In the genomic region with DNA sequence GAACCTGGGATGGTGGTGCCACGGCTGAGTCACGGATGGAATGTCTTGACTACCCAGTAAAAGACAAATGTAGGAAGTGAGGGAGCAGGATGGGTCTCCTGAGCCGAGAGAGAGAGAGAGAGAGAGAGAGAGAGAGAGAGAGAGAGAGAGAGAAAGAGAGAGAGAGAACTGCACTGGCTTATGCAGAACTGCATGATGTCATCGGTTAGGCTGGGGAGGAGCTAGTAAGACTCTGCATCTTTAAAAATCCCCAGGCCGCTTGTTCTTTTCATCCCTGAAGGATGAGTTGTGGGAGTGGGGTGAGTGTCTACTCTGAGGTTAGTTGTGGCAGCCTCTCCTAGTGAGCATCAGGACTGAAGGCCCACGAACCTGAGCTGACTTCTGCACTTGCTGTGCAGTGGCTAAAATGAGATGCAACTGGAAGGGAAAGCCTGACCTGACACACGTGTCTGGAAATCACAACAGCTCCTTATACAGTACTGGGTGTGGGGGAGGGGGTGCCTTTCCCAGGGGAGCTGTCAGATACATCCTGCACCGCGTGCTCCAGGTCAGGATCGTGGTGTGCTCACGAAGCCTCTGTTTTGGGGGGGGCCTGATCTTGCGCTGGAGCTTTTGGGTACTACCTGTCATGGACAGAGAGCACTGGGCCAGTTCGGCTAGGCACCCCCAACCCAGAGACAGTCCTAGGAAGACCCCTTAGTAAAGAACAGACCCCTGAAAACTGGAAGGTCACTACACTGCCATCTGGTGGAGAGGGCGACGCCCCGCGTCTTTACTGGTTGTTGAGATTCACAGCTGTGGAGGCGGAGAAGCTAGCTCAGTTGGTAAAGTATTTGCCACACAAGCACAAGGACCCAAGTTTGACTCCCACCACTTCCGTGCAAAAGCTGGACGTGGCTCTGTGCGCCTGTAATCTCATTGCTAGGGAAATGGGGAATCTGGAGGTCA, we compare ENCODE assay signal across 10 mouse cellular contexts. TPM values are rescaled to one million over a fixed set of nuclear protein-coding genes. Genes with fewer than 3 reads are reported as not detected.
DNase-seq lines count a peak whose midpoint lies in the region; ATAC-seq and TF ChIP-seq lines count a peak whose summit lies in the region.
"Had no signal": no experiment of that assay in that cellular context is flagged by ENCODE, and none has a peak within 500 bp of the region (broad histone marks: within the 10 kb centered on the region; RNA-seq: fewer than 3 reads in every experiment).

No protein-coding gene starts in this region.

- peak; percentile 47 to 67 for TF ChIP-seq CTCF in CH12.LX (conservative IDR thresholded peaks at IDR 0.05 in 1 of 2, IDR thresholded peaks at IDR 0.05 in 1 of 2; ENCODE audit: low read depth in 2 of 2, low read length in 2 of 2)

- no peaks in the 10 kb centered on the region; the same call in 1 of the 2 replicates for H3K27me3 ChIP-seq in kidney, embryonic 16.5 days (ENCODE audit: insufficient read depth, low read length)
- peaks cover 14% of the 10 kb centered on the region for H3K27me3 ChIP-seq in CH12.LX (replicated peaks)
- H3K27me3 ChIP-seq in heart, embryonic 12.5 days (replicated peaks) = peaks cover 28% of the 10 kb centered on the region
- H3K27me3 ChIP-seq: embryonic facial prominence, embryonic 12.5 days had no signal

- WGBS in kidney, embryonic 16.5 days = 47% methylated on average over 21 of the region's 21 CpGs
- WGBS in heart, embryonic 12.5 days = 45% methylated on average over 21 of the region's 21 CpGs

- H3K27ac ChIP-seq in kidney, embryonic 16.5 days (ENCODE audit: low read length) = no peak overlapping the region
- H3K27ac ChIP-seq in CH12.LX (ENCODE audit: insufficient read depth, low read depth) = no peak overlapping the region
- no peak overlapping the region for H3K27ac ChIP-seq in heart, embryonic 12.5 days (ENCODE audit: poor library complexity, severe bottlenecking)
- H3K27ac ChIP-seq: embryonic facial prominence, embryonic 12.5 days had no signal

- no peaks in the 10 kb centered on the region for H3K36me3 ChIP-seq in kidney, embryonic 16.5 days (ENCODE audit: insufficient read depth, low read length)
- no peaks in the 10 kb centered on the region for H3K36me3 ChIP-seq in CH12.LX (replicated peaks in 1 of 2; ENCODE audit: control insufficient read depth in 1 of 2, insufficient read depth in 1 of 2, low read length in 1 of 2)
- H3K36me3 ChIP-seq in heart, embryonic 12.5 days = no peaks in the 10 kb centered on the region
- H3K36me3 ChIP-seq: embryonic facial prominence, embryonic 12.5 days had no signal

- no peak overlapping the region for H3K9ac ChIP-seq in kidney, embryonic 16.5 days (replicated peaks; ENCODE audit: low read length)
- H3K9ac ChIP-seq in CH12.LX (ENCODE audit: insufficient read depth, low read depth) = no peak overlapping the region
- no peak overlapping the region for H3K9ac ChIP-seq in heart, embryonic 12.5 days
- H3K9ac ChIP-seq: embryonic facial prominence, embryonic 12.5 days had no signal

- in situ Hi-C loops in CH12.LX (cut with MboI; ENCODE audit: low pct_ligation_motif_present, low pct_unique_long_range_greater_than_20kb, low sequenced_read_pairs) = loop anchor here (5.0 to 25.0 kb wide), 3 partner anchors 35 to 510 kb away; a partner anchor contains a TSS

- dilution Hi-C loops in CH12.LX (cut with MboI; ENCODE audit: extremely low pct_ligation_motif_present, extremely low pct_unique_long_range_greater_than_20kb, low sequenced_read_pairs) = no loop called here

- no peaks in the 10 kb centered on the region for H3K4me1 ChIP-seq in kidney, embryonic 16.5 days (ENCODE audit: insufficient read depth, low read length)
- peaks cover 3 to 28% of the 10 kb centered on the region in 2 experiments; a peak in 3 of 4 replicates for H3K4me1 ChIP-seq in CH12.LX (ENCODE audit: control insufficient read depth in 1 of 2, insufficient read depth in 2 of 2)
- H3K4me1 ChIP-seq in heart, embryonic 12.5 days (replicated peaks) = peaks cover 21% of the 10 kb centered on the region
- H3K4me1 ChIP-seq: megakaryocyte, embryonic 14.5 days had no signal

- ATAC-seq in kidney, embryonic 16.5 days (ENCODE audit: low FRiP score, low TSS enrichment) = no peak
- no peak for ATAC-seq in megakaryocyte progenitor cell, adult 5-6 weeks (replicated peaks; ENCODE audit: poor library complexity)
- ATAC-seq in heart, embryonic 12.5 days (ENCODE audit: insufficient number of reproducible peaks, low FRiP score) = no peak

- TF ChIP-seq EP300 in CH12.LX (IDR thresholded peaks at IDR 0.05; ENCODE audit: low read length) = no peak

- no peak overlapping the region for H3K4me3 ChIP-seq in kidney, embryonic 16.5 days (ENCODE audit: low read length)
- no peak overlapping the region for H3K4me3 ChIP-seq in CH12.LX (replicated peaks in 1 of 3; ENCODE audit: low read depth in 2 of 3, low read length in 2 of 3, poor library complexity in 1 of 3)
- H3K4me3 ChIP-seq in heart, embryonic 12.5 days = no peak overlapping the region
- H3K4me3 ChIP-seq: embryonic facial prominence, embryonic 12.5 days; megakaryocyte, embryonic 14.5 days had no signal

- H3K4me2 ChIP-seq in kidney, embryonic 16.5 days (replicated peaks; ENCODE audit: low read depth, low read length) = no peak overlapping the region
- H3K4me2 ChIP-seq in CH12.LX (ENCODE audit: insufficient read depth, low read depth, poor library complexity, severe bottlenecking) = no peak overlapping the region
- no peak overlapping the region for H3K4me2 ChIP-seq in heart, embryonic 12.5 days
- H3K4me2 ChIP-seq: embryonic facial prominence, embryonic 12.5 days had no signal

- TF ChIP-seq POLR2A in CH12.LX (IDR thresholded peaks at IDR 0.05; ENCODE audit: low read depth, low read length) = no peak

- H3K79me2 ChIP-seq in CH12.LX (replicated peaks; ENCODE audit: control insufficient read depth, extremely low read depth, insufficient read depth, poor library complexity, severe bottlenecking) = no peaks in the 10 kb centered on the region

- DNase-seq in kidney, postnatal 10 days = peak; percentile 34
- DNase-seq in CH12.LX (ENCODE audit: extremely low read depth) = no peak
- peak; percentile 71 for DNase-seq in embryo, embryonic 10 days (ENCODE audit: low spot score)
- DNase-seq in mesoderm, embryonic 11.5 days (ENCODE audit: low read depth, low spot score) = peak; percentile 44
- no peak for DNase-seq in gastrocnemius, adult 18-20 months (ENCODE audit: low spot score)

- H3K9me3 ChIP-seq in kidney, embryonic 16.5 days (ENCODE audit: low read length) = no peaks in the 10 kb centered on the region
- H3K9me3 ChIP-seq in CH12.LX (replicated peaks; ENCODE audit: low read length) = no peaks in the 10 kb centered on the region
- H3K9me3 ChIP-seq in heart, embryonic 12.5 days (replicated peaks) = no peaks in the 10 kb centered on the region
- H3K9me3 ChIP-seq: embryonic facial prominence, embryonic 12.5 days; megakaryocyte, embryonic 14.5 days had no signal

- peak; percentile 34 for TF ChIP-seq RAD21 in CH12.LX (IDR thresholded peaks at IDR 0.05; ENCODE audit: low read depth, low read length)

TF ChIP-seq in CH12.LX, 34 proteins besides CTCF, POLR2A, EP300 and RAD21:
- TF ChIP-seq KAT2A (IDR thresholded peaks at IDR 0.05; ENCODE audit: insufficient replicate concordance, low read length) (no peak), MAX (IDR thresholded peaks at IDR 0.05; ENCODE audit: low read length) (no peak), ZKSCAN1 (IDR thresholded peaks at IDR 0.05; ENCODE audit: borderline replicate concordance, low read depth, low read length) (no peak), BHLHE40 (IDR thresholded peaks at IDR 0.05; ENCODE audit: low read depth, low read length) (peak; percentile 22; the same call in 1 of the 2 replicates), E2F4 (IDR thresholded peaks at IDR 0.05; ENCODE audit: insufficient replicate concordance, low read depth, low read length) (no peak), JUND (conservative IDR thresholded peaks at IDR 0.05; ENCODE audit: low read depth, low read length) (peak; percentile 51), SMC3 (IDR thresholded peaks at IDR 0.05; ENCODE audit: low read depth, low read length) (peak; percentile 64), POLR2AphosphoS2 (IDR thresholded peaks at IDR 0.05; ENCODE audit: low read depth, low read length) (no peak)
TF ChIP-seq in CH12.LX: peak in this region for 3.

RNA-seq across cellular contexts. Expression of a gene that starts 16.8 kb away (rescaled TPM):
- 1.1 and 2.0 TPM in 2 replicates for polyA plus RNA-seq in kidney, embryonic 16.5 days (2015; fragmentation: Nextera tagmentation; extraction: Ambion mirVana)
- total RNA-seq in CH12.LX (2012; rRNA removed) = 0.13 and 0.59 TPM in 2 replicates
- total RNA-seq in CH12.LX (2014; rRNA removed) = 0.17 and 0.19 TPM in 2 replicates
- 0.21 and 0.26 TPM in 2 replicates for polyA plus RNA-seq in CH12.LX (2012; ENCODE audit: insufficient read length, low read depth)
- total RNA-seq in megakaryocyte progenitor cell, adult 5-6 weeks (2015) = not detected in 2 replicates
- not detected in 2 replicates for total RNA-seq in megakaryocyte progenitor cell, adult 5-6 weeks (2017)
- not detected for total RNA-seq in gastrocnemius, adult 18-20 months (2021)
- polyA plus RNA-seq in heart, embryonic 12.5 days (2016; fragmentation: Nextera tagmentation; extraction: Ambion mirVana) = 0.06 and 0.29 TPM in 2 replicates

Comparison
In these comparisons a context has a peak if more than half of its experiments do, and no peak if none do; other contexts are left out.
1. DNase-seq: peak in kidney, postnatal 10 days (single experiment), embryo, embryonic 10 days (single experiment) and mesoderm, embryonic 11.5 days (single experiment); none in CH12.LX (single experiment) and gastrocnemius, adult 18-20 months (single experiment).